Mouse (Mus musculus): ENCODE data around the gene Flt3. TPM values are rescaled to one million over a fixed set of nuclear protein-coding genes. Genes with fewer than 3 reads are reported as not detected.

Flt3 gene
- total RNA-seq, 2 experiments from 2014 or later, result 1.7 to 2.4 TPM

GRCm38 (mm10) chr5:147300001-147300363 lies 100.3 kb downstream of the Flt3 start:
- no peak for ATAC-seq (replicated peaks; ENCODE audit: low FRiP score, low TSS enrichment, poor library complexity, severe bottlenecking)

GRCm38 (mm10) chr5:147299255-147300000 lies 100.9 kb downstream of the Flt3 start:
- ATAC-seq (replicated peaks; ENCODE audit: low FRiP score, low TSS enrichment, poor library complexity, severe bottlenecking), result peak; percentile 94

GRCm38 (mm10) chr5:147297249-147297648 lies 103.0 kb downstream of the Flt3 start:
- ATAC-seq (replicated peaks; ENCODE audit: low FRiP score, low TSS enrichment, poor library complexity, severe bottlenecking), result no peak

GRCm38 (mm10) chr5:147294121-147294520 lies 106.2 kb downstream of the Flt3 start:
- ATAC-seq (replicated peaks; ENCODE audit: low FRiP score, low TSS enrichment, poor library complexity, severe bottlenecking), result no peak

GRCm38 (mm10) chr5:147293127-147293910 lies 107.0 kb downstream of the Flt3 start:
- peak; percentile 98 for ATAC-seq (replicated peaks; ENCODE audit: low FRiP score, low TSS enrichment, poor library complexity, severe bottlenecking)

GRCm38 (mm10) chr5:147292506-147293120 lies 107.7 kb downstream of the Flt3 start:
- peak; percentile 34; the same call in 1 of the 2 replicates for ATAC-seq (replicated peaks; ENCODE audit: low FRiP score, low TSS enrichment, poor library complexity, severe bottlenecking)

GRCm38 (mm10) chr5:147291764-147292505 lies 108.4 kb downstream of the Flt3 start:
- ATAC-seq (replicated peaks; ENCODE audit: low FRiP score, low TSS enrichment, poor library complexity, severe bottlenecking), result no peak

- ATAC-seq (replicated peaks; ENCODE audit: low FRiP score, low TSS enrichment, poor library complexity, severe bottlenecking), result no peak
Observed at GRCm38 (mm10) chr5:147284365-147284764, 115.9 kb downstream of the Flt3 start.

Other genes starting within 250 kb of the Flt3 start
- gene Gsx1, start 211.8 kb downstream of the Flt3 start, total RNA-seq (2014; fragmentation: Nextera tagmentation), result not detected in 2 replicates
- gene Gsx1, start 211.8 kb downstream of the Flt3 start, total RNA-seq (2017), result not detected in 2 replicates
- gene Pdx1, start 130.5 kb downstream of the Flt3 start, total RNA-seq (2014; fragmentation: Nextera tagmentation), result not detected in 2 replicates
- gene Pdx1, start 130.5 kb downstream of the Flt3 start, total RNA-seq (2017), result not detected in 2 replicates
- gene Cdx2, start 93.2 kb downstream of the Flt3 start, total RNA-seq (2014; fragmentation: Nextera tagmentation), result not detected in 2 replicates
- not detected in 2 replicates for gene Cdx2, start 93.2 kb downstream of the Flt3 start, total RNA-seq (2017)
- not detected in 2 replicates for gene Urad, start 78.0 kb downstream of the Flt3 start, total RNA-seq (2014; fragmentation: Nextera tagmentation)
- not detected in 2 replicates for gene Urad, start 78.0 kb downstream of the Flt3 start, total RNA-seq (2017)
- gene Pan3, start 29.7 kb upstream of the Flt3 start, total RNA-seq (2014; fragmentation: Nextera tagmentation), result 279 and 362 TPM in 2 replicates
- 189 and 195 TPM in 2 replicates for gene Pan3, start 29.7 kb upstream of the Flt3 start, total RNA-seq (2017)

All from megakaryocyte-erythroid progenitor cell, adult 5-6 weeks (primary cell).